Mouse (Mus musculus) forelimb bud, embryonic 11.5 days (tissue): ENCODE measurements around the gene Sh3rf1.

Source experiments
- DNase-seq: peaks from one replicate; pipeline ENCODE4 v3.0.0-alpha.2; 2012; ENCODE audit warnings: low read depth, low spot score

Sh3rf1 gene

DNA sequence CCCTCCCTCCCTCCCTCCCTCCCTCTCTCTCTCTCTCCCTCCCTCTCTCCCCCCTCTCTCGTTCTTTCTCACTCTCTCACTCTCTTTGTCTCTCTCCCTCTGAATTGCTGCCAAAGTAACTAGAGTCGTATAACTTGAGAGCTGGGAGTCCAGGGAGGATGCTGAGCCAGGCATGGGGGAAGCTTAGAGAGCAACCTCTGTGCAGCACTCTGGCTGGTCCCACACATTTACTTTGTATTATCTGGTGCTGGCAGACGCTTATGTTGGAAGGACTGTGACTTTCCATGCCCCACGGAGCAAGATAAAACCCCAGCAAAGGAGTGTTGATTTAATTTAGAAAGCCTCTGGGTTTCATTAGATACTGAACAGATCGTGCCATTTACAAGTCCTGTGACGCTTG lies 196.5 kb downstream of the Sh3rf1 start:
- DNase-seq = no peak

- no peak for DNase-seq
Observed at GRCm38 (mm10) chr8:61421606-61422005, 197.9 kb downstream of the Sh3rf1 start.

- no peak for DNase-seq
Observed at GRCm38 (mm10) chr8:61425125-61425524, 201.5 kb downstream of the Sh3rf1 start.

DNA sequence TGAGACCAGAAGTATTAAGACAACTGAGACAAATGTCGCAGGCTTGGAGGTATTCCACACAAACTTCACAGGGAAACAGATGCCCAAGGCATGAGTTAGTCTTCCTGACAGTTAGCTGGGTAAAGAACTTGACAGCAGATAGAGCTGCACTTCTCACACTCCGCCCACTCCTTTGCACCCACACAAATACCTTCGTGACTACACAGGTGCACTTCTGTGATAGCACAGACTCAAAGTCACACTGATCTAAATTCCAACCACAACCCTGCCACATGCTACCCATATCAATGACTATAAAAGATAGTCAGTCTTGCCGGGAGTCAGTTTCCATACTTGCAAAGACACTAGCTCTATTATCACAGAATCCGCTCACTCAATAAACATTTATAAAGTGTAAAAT lies 202.4 kb downstream of the Sh3rf1 start:
- DNase-seq = no peak

- DNase-seq = no peak
Observed at GRCm38 (mm10) chr8:61426671-61427070, 203.0 kb downstream of the Sh3rf1 start.

- no peak for DNase-seq
Observed at GRCm38 (mm10) chr8:61427916-61428681, 204.4 kb downstream of the Sh3rf1 start.

DNA sequence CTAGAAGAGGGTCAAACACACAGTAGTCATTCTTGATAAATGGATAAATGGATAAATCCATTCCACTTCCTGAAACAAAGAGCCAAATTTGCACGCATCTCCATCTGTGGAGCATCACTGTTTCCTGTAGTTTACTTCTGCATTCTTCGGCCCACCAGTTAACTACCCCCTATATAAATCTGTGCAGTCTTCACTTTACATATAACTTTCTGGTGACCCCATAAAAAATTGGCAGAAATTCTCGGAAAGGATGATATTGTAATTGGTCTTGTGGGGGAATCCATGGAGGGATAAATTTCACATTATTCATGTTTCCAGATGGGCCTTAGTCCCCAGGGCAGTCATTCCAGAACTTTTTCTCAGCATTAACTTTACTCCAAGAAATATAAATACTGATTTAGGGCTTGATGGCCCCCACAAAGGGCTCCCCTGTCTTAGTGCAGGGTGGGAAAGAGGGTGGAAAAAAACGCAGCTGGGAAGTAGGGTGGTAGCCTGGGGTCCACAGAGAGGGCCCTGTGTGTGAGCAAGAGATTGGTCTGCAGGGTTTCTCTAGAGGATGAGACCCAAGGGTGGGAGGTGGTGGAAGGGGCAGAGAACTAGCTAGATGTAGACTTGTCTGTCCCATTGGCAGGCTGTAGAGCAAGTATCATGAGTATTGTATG lies 205.3 kb downstream of the Sh3rf1 start:
- DNase-seq = no peak

- DNase-seq = no peak
Observed at GRCm38 (mm10) chr8:61435481-61435880, 211.8 kb downstream of the Sh3rf1 start.

GRCm38 (mm10) chr8:61436147-61436546 lies 212.5 kb downstream of the Sh3rf1 start:
- DNase-seq = no peak

- DNase-seq = no peak
Observed at GRCm38 (mm10) chr8:61436586-61437304, 213.1 kb downstream of the Sh3rf1 start.

DNA sequence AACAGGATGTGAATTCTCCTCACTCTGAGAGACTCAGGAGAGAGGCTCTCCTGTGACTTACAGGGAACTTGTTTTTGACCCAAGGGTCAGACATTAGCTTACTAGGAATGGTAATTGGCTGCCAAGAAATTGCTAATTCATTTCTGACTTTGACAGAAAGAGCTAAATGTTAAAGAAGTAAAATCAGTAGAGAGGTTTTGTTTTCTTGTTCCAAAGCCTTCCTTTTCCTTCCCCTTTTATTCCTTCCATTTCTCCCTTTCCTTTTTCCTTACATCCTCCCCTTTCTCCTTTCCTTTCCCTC lies 213.6 kb downstream of the Sh3rf1 start:
- DNase-seq = no peak

GRCm38 (mm10) chr8:61442988-61443387 lies 219.3 kb downstream of the Sh3rf1 start:
- DNase-seq = no peak

GRCm38 (mm10) chr8:61444358-61444757 lies 220.7 kb downstream of the Sh3rf1 start:
- DNase-seq = no peak
